Mouse (Mus musculus): ENCODE results near the gene Ppp6r2. TPM values are rescaled to one million over a fixed set of nuclear protein-coding genes. Genes with fewer than 3 reads are reported as not detected.

The Ppp6r2 gene
- total and polyA plus RNA-seq, 3 experiments, result 8.7 to 14.7 (median 10.3) TPM

GRCm38 (mm10) chr15:89307461-89307860 is 96.1 kb downstream of the Ppp6r2 start:
- Histone ChIP-seq H3K4me2 (ENCODE audit: insufficient read depth, low read depth, poor library complexity, severe bottlenecking) (no peak overlapping the region), H3K27ac (ENCODE audit: insufficient read depth, low read depth) (no peak overlapping the region), H3K9ac (ENCODE audit: insufficient read depth, low read depth) (no peak overlapping the region), H3K27me3 (replicated peaks) (no peaks in the 10 kb centered on the region), H3K4me1 (ENCODE audit: control insufficient read depth in 1 of 2, insufficient read depth in 2 of 2) (peaks cover 28 to 54% of the 10 kb centered on the region in 2 experiments), H3K4me3 (replicated peaks in 1 of 3; ENCODE audit: low read depth in 2 of 3, low read length in 2 of 3, poor library complexity in 1 of 3) (no peak overlapping the region), H3K9me3 (replicated peaks; ENCODE audit: low read length) (no peaks in the 10 kb centered on the region), H3K36me3 (replicated peaks in 1 of 2; ENCODE audit: control insufficient read depth in 1 of 2, insufficient read depth in 1 of 2, low read length in 1 of 2) (peaks cover 46 to 61% of the 10 kb centered on the region in 2 experiments), H3K79me2 (replicated peaks; ENCODE audit: control insufficient read depth, extremely low read depth, insufficient read depth, poor library complexity, severe bottlenecking) (peaks cover 11% of the 10 kb centered on the region; the same call in 1 of the 2 replicates)
- in situ Hi-C loops (cut with MboI; ENCODE audit: low pct_ligation_motif_present, low pct_unique_long_range_greater_than_20kb, low sequenced_read_pairs) (no loop called here), dilution Hi-C loops (cut with MboI; ENCODE audit: extremely low pct_ligation_motif_present, extremely low pct_unique_long_range_greater_than_20kb, low sequenced_read_pairs) (no loop called here)
- no peak for TF ChIP-seq GABPA (IDR thresholded peaks at IDR 0.05; ENCODE audit: insufficient replicate concordance, low read depth, low read length)
- no peak for TF ChIP-seq KAT2A (IDR thresholded peaks at IDR 0.05; ENCODE audit: insufficient replicate concordance, low read length)
- TF ChIP-seq CHD1 (IDR thresholded peaks at IDR 0.05; ENCODE audit: low read depth, low read length), result no peak
- TF ChIP-seq MEF2A (IDR thresholded peaks at IDR 0.05; ENCODE audit: borderline replicate concordance, low read depth, low read length), result no peak
- no peak for TF ChIP-seq UBTF (IDR thresholded peaks at IDR 0.05; ENCODE audit: low read depth, low read length)
- TF ChIP-seq EP300 (IDR thresholded peaks at IDR 0.05; ENCODE audit: low read length), result no peak
- no peak for TF ChIP-seq RCOR1 (conservative IDR thresholded peaks at IDR 0.05; ENCODE audit: low read depth, low read length)
- no peak for TF ChIP-seq ZC3H11A (IDR thresholded peaks at IDR 0.05; ENCODE audit: low read depth, low read length)
- TF ChIP-seq E2F4 (IDR thresholded peaks at IDR 0.05; ENCODE audit: insufficient replicate concordance, low read depth, low read length), result no peak
- no peak for TF ChIP-seq POLR2AphosphoS2 (IDR thresholded peaks at IDR 0.05; ENCODE audit: low read depth, low read length)
- no peak for DNase-seq (ENCODE audit: extremely low read depth)

- Histone ChIP-seq H3K9me3 (replicated peaks; ENCODE audit: low read length) (no peaks in the 10 kb centered on the region), H3K4me3 (replicated peaks in 1 of 3; ENCODE audit: low read depth in 2 of 3, low read length in 2 of 3, poor library complexity in 1 of 3) (no peak overlapping the region), H3K4me1 (ENCODE audit: control insufficient read depth in 1 of 2, insufficient read depth in 2 of 2) (peaks cover 33 to 65% of the 10 kb centered on the region in 2 experiments), H3K4me2 (ENCODE audit: insufficient read depth, low read depth, poor library complexity, severe bottlenecking) (no peak overlapping the region), H3K27me3 (replicated peaks) (no peaks in the 10 kb centered on the region), H3K27ac (ENCODE audit: insufficient read depth, low read depth) (no peak overlapping the region), H3K36me3 (replicated peaks in 1 of 2; ENCODE audit: control insufficient read depth in 1 of 2, insufficient read depth in 1 of 2, low read length in 1 of 2) (peaks cover 35 to 56% of the 10 kb centered on the region in 2 experiments), H3K9ac (ENCODE audit: insufficient read depth, low read depth) (no peak overlapping the region), H3K79me2 (replicated peaks; ENCODE audit: control insufficient read depth, extremely low read depth, insufficient read depth, poor library complexity, severe bottlenecking) (peaks cover 11% of the 10 kb centered on the region)
- dilution Hi-C loops (cut with MboI; ENCODE audit: extremely low pct_ligation_motif_present, extremely low pct_unique_long_range_greater_than_20kb, low sequenced_read_pairs), result no loop called here
- peak; percentile 33 for DNase-seq (ENCODE audit: extremely low read depth)
- TF ChIP-seq CHD2 (IDR thresholded peaks at IDR 0.05; ENCODE audit: low read length), result no peak
- TF ChIP-seq HCFC1 (IDR thresholded peaks at IDR 0.05; ENCODE audit: low read depth, low read length), result no peak
- no peak for TF ChIP-seq TCF12 (IDR thresholded peaks at IDR 0.05; ENCODE audit: low read depth, low read length)
- TF ChIP-seq UBTF (IDR thresholded peaks at IDR 0.05; ENCODE audit: low read depth, low read length), result no peak
- TF ChIP-seq SMC3 (IDR thresholded peaks at IDR 0.05; ENCODE audit: low read depth, low read length), result no peak
- TF ChIP-seq CTCF (conservative IDR thresholded peaks at IDR 0.05 in 1 of 2, IDR thresholded peaks at IDR 0.05 in 1 of 2; ENCODE audit: low read depth in 2 of 2, low read length in 2 of 2), result no peak
- no peak for TF ChIP-seq ZC3H11A (IDR thresholded peaks at IDR 0.05; ENCODE audit: low read depth, low read length)
- TF ChIP-seq KAT2A (IDR thresholded peaks at IDR 0.05; ENCODE audit: insufficient replicate concordance, low read length), result no peak
- no peak for TF ChIP-seq MEF2A (IDR thresholded peaks at IDR 0.05; ENCODE audit: borderline replicate concordance, low read depth, low read length)
- no peak for TF ChIP-seq MAFK (IDR thresholded peaks at IDR 0.05; ENCODE audit: insufficient replicate concordance, low read length)
- TF ChIP-seq IRF4 (IDR thresholded peaks at IDR 0.05; ENCODE audit: low read depth, low read length), result no peak
- no peak for TF ChIP-seq USF2 (conservative IDR thresholded peaks at IDR 0.05; ENCODE audit: low read depth, low read length)
- no peak for TF ChIP-seq ZNF384 (IDR thresholded peaks at IDR 0.05; ENCODE audit: low read depth, low read length)
- TF ChIP-seq ZMIZ1 (IDR thresholded peaks at IDR 0.05; ENCODE audit: low read depth, low read length), result no peak
- no peak for TF ChIP-seq SIN3A (IDR thresholded peaks at IDR 0.05; ENCODE audit: low read length)
- no peak for TF ChIP-seq ELF1 (IDR thresholded peaks at IDR 0.05; ENCODE audit: low read depth, low read length)
- TF ChIP-seq PAX5 (IDR thresholded peaks at IDR 0.05; ENCODE audit: low read length), result no peak
- TF ChIP-seq MYC (IDR thresholded peaks at IDR 0.05; ENCODE audit: low read depth, low read length), result no peak
- in situ Hi-C loops (cut with MboI; ENCODE audit: low pct_ligation_motif_present, low pct_unique_long_range_greater_than_20kb, low sequenced_read_pairs), result no loop called here
Measured at GRCm38 (mm10) chr15:89308406-89309139, 97.2 kb downstream of the Ppp6r2 start.
